Mouse (Mus musculus) CH12.LX (cell line): ENCODE results near the gene Gm7137.

Experiments used
- CTCF ChIP-seq, 2 experiments: IDR thresholded peaks in 1 of 2; conservative IDR thresholded peaks in 1 of 2; 2 replicates each; pipeline ENCODE4 v1.5.1; 2011 to 2012; ENCODE audit warnings: low read depth in 2 of 2, low read length in 2 of 2, improper control_type of control experiment in 1 of 2, inconsistent platforms in 1 of 2, mild to moderate bottlenecking in 1 of 2, moderate library complexity in 1 of 2
- E2F4 ChIP-seq: IDR thresholded peaks from 2 replicates; pipeline ENCODE4 v1.6.1; 2011; ENCODE audit warnings: low read depth, low read length, improper control_type of control experiment; ENCODE audit not compliant: insufficient replicate concordance
- EP300 ChIP-seq: IDR thresholded peaks from 2 replicates; pipeline ENCODE4 v1.6.1; 2011; ENCODE audit warnings: low read length, improper control_type of control experiment
- IRF4 ChIP-seq: IDR thresholded peaks from 2 replicates; pipeline ENCODE4 v1.6.1; 2014; ENCODE audit warnings: low read depth, mild to moderate bottlenecking, inconsistent platforms, low read length, improper control_type of control experiment
- JUND ChIP-seq: conservative IDR thresholded peaks from 2 replicates; pipeline ENCODE4 v1.6.1; 2011; ENCODE audit warnings: low read depth, low read length, improper control_type of control experiment
- MAFK ChIP-seq: IDR thresholded peaks from 2 replicates; pipeline ENCODE4 v1.6.1; 2011; ENCODE audit warnings: low read length, improper control_type of control experiment; ENCODE audit not compliant: insufficient replicate concordance
- NELFE ChIP-seq: IDR thresholded peaks from 2 replicates; pipeline ENCODE4 v1.6.1; 2011; ENCODE audit warnings: low read depth, low read length, improper control_type of control experiment
- NRF1 ChIP-seq: IDR thresholded peaks from 2 replicates; pipeline ENCODE4 v1.6.1; 2014; ENCODE audit warnings: low read depth, mild to moderate bottlenecking, inconsistent platforms, low read length, improper control_type of control experiment, moderate library complexity
- PAX5 ChIP-seq: IDR thresholded peaks from 2 replicates; pipeline ENCODE4 v1.6.1; 2012; ENCODE audit warnings: low read length, inconsistent platforms, mixed read lengths
- POLR2A ChIP-seq: IDR thresholded peaks from 2 replicates; pipeline ENCODE4 v1.6.1; 2011; ENCODE audit warnings: low read depth, mild to moderate bottlenecking, improper control_type of control experiment, low read length
- POLR2AphosphoS2 ChIP-seq: IDR thresholded peaks from 2 replicates; pipeline ENCODE4 v1.6.1; 2011; ENCODE audit warnings: low read depth, low read length, improper control_type of control experiment
- SIN3A ChIP-seq: IDR thresholded peaks from 2 replicates; pipeline ENCODE4 v1.6.1; 2012; ENCODE audit warnings: low read length, improper control_type of control experiment, inconsistent platforms
- SMC3 ChIP-seq: IDR thresholded peaks from 2 replicates; pipeline ENCODE4 v1.6.1; 2011; ENCODE audit warnings: low read depth, low read length, improper control_type of control experiment
- USF1 ChIP-seq: IDR thresholded peaks from 2 replicates; pipeline ENCODE4 v1.6.1; 2014; ENCODE audit warnings: low read depth, mild to moderate bottlenecking, inconsistent platforms, low read length, improper control_type of control experiment

DNA sequence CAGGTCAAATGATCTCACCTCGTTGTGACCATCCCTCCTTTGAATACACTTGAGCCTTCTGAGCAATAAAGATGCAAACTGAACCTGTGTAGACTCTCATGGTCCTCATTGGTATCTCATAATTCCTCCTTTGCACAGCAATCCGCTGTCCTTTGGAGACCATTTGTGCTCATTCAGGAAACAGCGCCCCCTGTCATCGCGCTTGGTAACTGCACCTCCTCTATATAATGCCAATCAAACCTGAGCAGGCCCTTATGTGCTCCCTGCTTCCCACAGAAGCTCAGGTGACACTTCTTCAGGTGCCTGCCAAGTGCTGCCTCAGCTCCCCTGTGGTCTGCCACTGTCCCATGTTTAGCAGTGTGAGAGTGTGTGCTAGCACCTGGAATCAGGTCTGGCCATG lies 27.5 kb upstream of the Gm7137 start:
- peak; percentile 72 to 81 for TF ChIP-seq CTCF (conservative IDR thresholded peaks at IDR 0.05 in 1 of 2, IDR thresholded peaks at IDR 0.05 in 1 of 2; ENCODE audit: low read depth in 2 of 2, low read length in 2 of 2)
- TF ChIP-seq NELFE = no peak
- TF ChIP-seq E2F4 = no peak
- no peak for TF ChIP-seq JUND
- TF ChIP-seq EP300 = no peak
- TF ChIP-seq MAFK = no peak
- TF ChIP-seq POLR2A = no peak
- no peak for TF ChIP-seq POLR2AphosphoS2
- TF ChIP-seq PAX5 = no peak
- TF ChIP-seq SMC3 = peak; percentile 50
- TF ChIP-seq NRF1 = no peak
- TF ChIP-seq IRF4 = no peak
- no peak for TF ChIP-seq USF1
- TF ChIP-seq SIN3A = no peak
